Mouse (Mus musculus) ES-E14 (cell line): ENCODE data around the gene Acap3. TPM values are rescaled to one million over a fixed set of nuclear protein-coding genes. Genes with fewer than 3 reads are reported as not detected.

Source experiments
- DNase-seq: peaks from one replicate; pipeline ENCODE4 v3.0.0-alpha.2; 2013; ENCODE audit warnings: low read depth, low spot score
- H3K27ac ChIP-seq: 2 replicates; pipeline ENCODE4 v1.5.1; 2012; ENCODE audit warnings: low read depth, mild to moderate bottlenecking, low read length, moderate library complexity, mixed read lengths; ENCODE audit not compliant: poor library complexity, insufficient read depth, severe bottlenecking
- H3K36me3 ChIP-seq: 2 replicates; pipeline ENCODE4 v1.6.1; 2012; ENCODE audit warnings: mild to moderate bottlenecking, low read length, moderate library complexity, mixed read lengths; ENCODE audit not compliant: control insufficient read depth, poor library complexity, insufficient read depth, severe bottlenecking
- H3K4me1 ChIP-seq, 2 experiments: fragments of 150-350 bp in 1 of 2; sonication (generic) in 1 of 2; 2 replicates each; pipeline ENCODE4 v1.6.1; 2012; ENCODE audit warnings: low read length in 2 of 2, mild to moderate bottlenecking in 1 of 2, mixed read lengths in 1 of 2; ENCODE audit not compliant: control insufficient read depth in 2 of 2, insufficient read depth in 2 of 2, poor library complexity in 1 of 2
- H3K4me3 ChIP-seq, 2 experiments: fragments of 150-350 bp in 1 of 2; sonication (generic) in 1 of 2; 2 replicates each; pipeline ENCODE4 v1.5.1; 2012; ENCODE audit warnings: low read length in 2 of 2, low read depth in 1 of 2, mild to moderate bottlenecking in 1 of 2, mixed read lengths in 1 of 2; ENCODE audit not compliant: insufficient read depth in 1 of 2, poor library complexity in 1 of 2, severe bottlenecking in 1 of 2
- H3K9ac ChIP-seq: 2 replicates; pipeline ENCODE4 v1.6.1; 2012; ENCODE audit warnings: low read depth, mild to moderate bottlenecking, low read length, mixed read lengths; ENCODE audit not compliant: poor library complexity, insufficient read depth, severe bottlenecking
- H3K9me3 ChIP-seq: fragments of 150-350 bp; sonication (generic); 2 replicates; pipeline ENCODE4 v1.6.1; 2012; ENCODE audit warnings: low read depth, mild to moderate bottlenecking, low read length; ENCODE audit not compliant: control insufficient read depth, insufficient read depth
- CHD2 ChIP-seq: IDR thresholded peaks from 2 replicates; pipeline ENCODE4 v1.6.1; 2014; ENCODE audit warnings: mild to moderate bottlenecking, low read depth, low read length, inconsistent platforms
- HCFC1 ChIP-seq: IDR thresholded peaks from 2 replicates; pipeline ENCODE4 v1.6.1; 2012; ENCODE audit warnings: low read length, inconsistent platforms, borderline replicate concordance; ENCODE audit not compliant: insufficient read depth
- MAFK ChIP-seq: IDR thresholded peaks from 2 replicates; pipeline ENCODE4 v1.6.1; 2014; ENCODE audit warnings: mild to moderate bottlenecking, low read depth, low read length, inconsistent platforms; ENCODE audit not compliant: insufficient read depth
- ZC3H11A ChIP-seq: IDR thresholded peaks from 2 replicates; pipeline ENCODE4 v1.6.1; 2012; ENCODE audit warnings: low read depth, mild to moderate bottlenecking, inconsistent platforms, low read length, borderline replicate concordance
- ZNF384 ChIP-seq: IDR thresholded peaks from 2 replicates; pipeline ENCODE4 v1.6.1; 2012; ENCODE audit warnings: low read depth, low read length, inconsistent platforms
- in situ Hi-C, 2 experiments: fragments of 600-800 bp; cut with MboI; formaldehyde crosslinking; loops; one replicate each; pipeline ENCODE4 v1.15.1; 2025; ENCODE audit warnings: low sequenced_read_pairs in 2 of 2, inconsistent platforms in 1 of 2; ENCODE audit not compliant: unreplicated experiment in 2 of 2
- total RNA-seq: library from RNA; depleted of rRNA; stranded (reverse); fragments of 300-350 nt; gene quantifications from 2 replicates; pipeline ENCODE4 v1.2.3, GENCODE M21; 2012; rRNA removed

Gene Acap3
- total RNA-seq = 17.1 and 32.0 TPM in 2 replicates

- Histone ChIP-seq H3K27ac (peak within 1 kb of the TSS; percentile 36), H3K36me3 (peaks cover 32% of the 10 kb centered on the region), H3K4me1 (peaks cover 12 to 17% of the 10 kb centered on the region in 2 experiments), H3K9me3 (no peaks in the 10 kb centered on the region), H3K9ac (peak within 1 kb of the TSS; percentile 80), H3K4me3 (peak within 1 kb of the TSS; percentile 89 to 90)
- DNase-seq = peak; percentile 90
- in situ Hi-C loops = no loop called here
- TF ChIP-seq HCFC1 (peak; percentile 63; the same call in 1 of the 2 replicates), CHD2 (0 out of 2 replicates have a peak, but pooled peaks have one; percentile 33), MAFK (no peak), ZC3H11A (no peak)
Measured at GRCm38 (mm10) chr4:155891551-155892001, at the start of gene Acap3, which contains the start of gene Pusl1. TSS of gene Acap3 (plus strand) at chr4:155891822. TSS of gene Pusl1 (minus strand) at chr4:155891781.

DNA sequence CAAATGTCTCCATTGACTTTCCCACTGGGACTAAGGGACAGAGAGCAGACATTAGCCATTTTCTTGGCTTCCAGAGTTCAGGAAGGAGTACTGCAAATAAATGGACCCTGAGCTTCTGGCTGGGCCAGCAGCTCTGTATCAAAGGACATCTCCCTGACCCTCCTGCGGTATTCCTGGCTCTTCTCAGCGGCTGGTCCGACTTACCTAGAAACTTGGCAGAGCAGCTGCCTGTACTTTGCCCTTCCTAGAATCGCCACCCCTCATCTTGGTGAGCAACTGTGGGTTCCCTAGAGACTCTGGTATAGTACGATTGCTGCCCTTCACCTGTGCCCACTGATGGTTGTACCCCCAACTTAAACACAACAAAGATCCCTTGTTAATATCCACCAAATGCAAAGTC, 48.4 kb upstream of the Acap3 start:
- H3K9ac ChIP-seq = no peak overlapping the region

DNA sequence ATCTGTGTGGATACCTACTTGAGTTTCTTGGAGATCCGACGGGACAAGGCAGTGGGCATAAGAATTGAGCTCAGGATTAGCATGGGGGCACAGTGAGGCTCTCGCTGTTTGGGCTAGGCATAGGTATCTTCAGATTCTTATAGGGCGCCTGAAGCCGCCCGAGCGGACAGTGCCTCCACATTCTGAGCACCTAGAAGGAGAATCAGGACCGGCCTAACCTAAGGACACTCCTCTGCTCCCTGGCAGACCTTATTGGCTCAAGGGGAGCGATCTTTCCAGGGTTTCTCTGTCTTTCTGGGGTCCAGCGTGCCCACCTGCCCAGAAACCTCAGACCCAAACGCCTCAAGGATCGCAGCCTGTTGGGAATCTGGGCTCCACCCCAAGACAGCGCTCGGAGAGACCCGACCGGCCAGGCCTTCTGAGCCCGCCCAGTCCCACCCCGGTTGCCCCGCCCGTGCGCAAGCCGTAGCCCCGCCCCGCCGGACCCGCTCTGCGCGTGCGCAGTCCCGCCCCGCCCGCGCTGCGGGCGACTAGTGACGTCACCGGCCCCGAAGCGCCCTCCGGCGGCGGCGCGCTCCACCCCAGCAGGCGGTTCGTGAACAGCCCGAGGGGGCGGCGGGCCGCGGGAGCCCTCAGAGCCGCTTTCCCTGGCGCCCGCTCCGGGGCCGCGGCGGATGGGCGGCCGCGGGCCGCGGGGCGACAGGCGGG, 44.6 kb upstream of the Acap3 start, which contains the start of gene Dvl1:
Gene Dvl1 (plus strand): TSS at position 532 of the 708 bp plus-strand sequence.
- TF ChIP-seq MAFK = no peak
- TF ChIP-seq ZC3H11A = no peak
- TF ChIP-seq CHD2 = no peak
- no peak for TF ChIP-seq ZNF384
- no peak for TF ChIP-seq HCFC1
- peak; percentile 66 for DNase-seq
- H3K36me3 ChIP-seq = no peaks in the 10 kb centered on the region
- H3K27ac ChIP-seq = no peak within 1 kb of the TSS
- in situ Hi-C loops = no loop called here
- peaks cover 5 to 9% of the 10 kb centered on the region in 2 experiments; a peak in 3 of 4 replicates for H3K4me1 ChIP-seq
- no peaks in the 10 kb centered on the region for H3K9me3 ChIP-seq
- peak within 1 kb of the TSS; percentile 74 to 96 for H3K4me3 ChIP-seq
- peak within 1 kb of the TSS; percentile 87 for H3K9ac ChIP-seq

More for the DNA sequence above, 48.4 kb upstream of the Acap3 start:
- DNase-seq = no peak
- in situ Hi-C loops = no loop called here
- H3K36me3 ChIP-seq = no peaks in the 10 kb centered on the region
- TF ChIP-seq ZC3H11A = no peak
- TF ChIP-seq HCFC1 = no peak
- TF ChIP-seq ZNF384 = no peak
- TF ChIP-seq MAFK = no peak
- TF ChIP-seq CHD2 = no peak
- H3K4me1 ChIP-seq = peaks cover 2 to 23% of the 10 kb centered on the region in 2 experiments; a peak in 3 of 4 replicates
- H3K9me3 ChIP-seq = no peaks in the 10 kb centered on the region
- H3K27ac ChIP-seq = no peak overlapping the region
- no peak overlapping the region for H3K4me3 ChIP-seq

DNA sequence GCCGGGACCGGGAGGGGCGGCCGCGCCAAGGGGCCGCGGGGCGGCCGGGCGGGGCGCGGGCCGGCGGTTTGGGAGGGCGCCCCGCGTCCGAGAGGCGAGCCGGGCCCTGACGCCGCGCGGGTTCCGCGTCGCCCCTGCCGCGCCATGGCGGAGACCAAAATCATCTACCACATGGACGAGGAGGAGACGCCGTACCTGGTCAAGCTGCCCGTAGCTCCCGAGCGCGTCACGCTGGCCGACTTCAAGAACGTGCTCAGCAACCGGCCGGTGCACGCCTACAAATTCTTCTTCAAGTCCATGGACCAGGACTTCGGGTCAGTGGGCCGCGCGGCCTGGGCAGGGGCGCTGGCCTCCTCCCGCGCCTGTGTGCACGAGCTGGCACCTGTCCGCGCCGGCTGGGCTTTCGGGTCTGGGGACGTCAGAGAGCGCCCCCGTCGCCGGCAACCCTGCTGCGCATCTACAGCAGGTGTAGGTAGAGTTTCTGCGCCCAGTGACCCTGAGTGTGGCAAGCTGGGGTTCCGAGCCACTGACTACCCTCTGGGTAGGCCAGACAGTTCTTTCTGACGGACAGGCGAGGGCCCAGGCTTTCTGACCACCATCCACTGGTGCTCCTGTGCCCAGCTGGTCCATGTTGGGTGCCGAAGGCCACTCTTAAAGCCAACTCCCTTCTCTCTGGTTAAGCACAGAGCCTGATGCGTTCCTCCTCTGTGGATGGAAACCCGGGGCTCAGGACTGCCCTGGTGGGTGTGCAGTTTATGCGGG, 43.9 kb upstream of the Acap3 start:
- Histone ChIP-seq H3K27ac (no peak overlapping the region), H3K4me1 (peaks cover 5 to 9% of the 10 kb centered on the region in 2 experiments; a peak in 3 of 4 replicates), H3K9me3 (no peaks in the 10 kb centered on the region), H3K4me3 (peak overlapping the region; percentile 74 to 96), H3K9ac (peak overlapping the region; percentile 87), H3K36me3 (no peaks in the 10 kb centered on the region)
- DNase-seq = no peak
- in situ Hi-C loops = no loop called here
- TF ChIP-seq MAFK = no peak
- no peak for TF ChIP-seq HCFC1
- no peak for TF ChIP-seq CHD2
